Mouse (Mus musculus): ENCODE results near the gene AC131692.1.

GRCm38 (mm10) chr19:6058513-6058912 lies 35.7 kb upstream of the AC131692.1 start:
- TF ChIP-seq POLR2A (IDR thresholded peaks at IDR 0.05; ENCODE audit: insufficient read depth, low read length) (no peak), EP300 (IDR thresholded peaks at IDR 0.05; ENCODE audit: insufficient read depth, low read depth, low read length) (no peak)

Data from ES-Bruce4 (cell line).